Mouse (Mus musculus): ENCODE data around the gene P2ry2.

DNA sequence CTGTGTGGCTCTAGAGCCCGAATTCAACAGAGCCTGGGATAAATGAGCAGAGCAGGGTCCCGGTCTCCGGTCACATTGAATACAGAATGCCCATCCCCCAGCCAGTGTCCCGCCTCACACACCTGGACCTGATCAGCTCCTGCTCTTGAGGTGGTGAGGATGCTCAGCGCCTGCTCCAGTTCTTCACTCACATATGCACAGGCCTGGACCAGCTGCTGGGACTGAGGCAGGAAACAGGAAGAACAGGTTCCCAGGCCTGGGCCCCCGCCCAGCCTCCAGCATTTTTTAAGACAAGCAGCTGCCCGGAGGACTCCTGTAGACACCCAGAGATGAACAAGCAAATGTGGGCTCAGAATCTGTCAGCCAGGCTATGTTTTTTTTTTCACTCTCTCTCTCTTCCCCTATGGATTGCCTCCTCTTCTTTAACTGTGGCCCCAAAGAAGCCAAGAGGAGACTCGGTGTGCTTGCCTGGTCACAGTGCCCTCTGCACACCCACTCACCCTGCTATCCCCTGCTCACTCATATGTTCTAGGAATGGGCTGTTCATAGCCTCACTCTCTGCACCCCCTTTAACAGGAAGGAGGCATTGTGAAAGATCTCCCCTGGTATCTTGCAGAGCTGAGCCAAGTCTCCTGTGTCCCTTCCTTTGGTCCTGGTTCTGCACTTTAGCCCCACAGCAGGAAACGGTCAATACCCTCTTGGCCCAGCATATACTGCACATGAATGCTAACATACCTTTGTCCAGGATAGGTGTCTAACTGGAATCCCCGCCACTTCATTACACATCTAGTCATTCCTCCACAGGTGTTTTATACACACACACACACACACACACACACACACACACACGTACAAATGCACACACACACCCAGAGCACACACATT lies 9.0 kb downstream of the P2ry2 start:
- TF ChIP-seq CTCF (IDR thresholded peaks at IDR 0.05; ENCODE audit: borderline replicate concordance, insufficient read depth, low read length), result no peak
- no peak for TF ChIP-seq POLR2A (IDR thresholded peaks at IDR 0.05; ENCODE audit: low read depth, low read length)
